20 mouse cellular contexts compared by ENCODE assay signal in genomic region chr14:30018846-30019245, GRCm38 (mm10). TPM values are rescaled to one million over a fixed set of nuclear protein-coding genes. Genes with fewer than 3 reads are reported as not detected.
A peak's percentile ranks its signal among the peaks of the same experiment; 100 is the strongest.
DNase-seq lines count a peak whose midpoint lies in the region; TF ChIP-seq lines count a peak whose summit lies in the region.
"Had no signal": no experiment of that assay in that cellular context is flagged by ENCODE, and none has a peak within 500 bp of the region (broad histone marks: within the 10 kb centered on the region; RNA-seq: fewer than 3 reads in every experiment).

No protein-coding gene starts in this region.

- no peak overlapping the region for H3K4me3 ChIP-seq in gastrocnemius, adult 2 months
- H3K4me3 ChIP-seq in brown adipose tissue, adult 24 weeks (ENCODE audit: insufficient read depth, low read depth, low read length) = no peak overlapping the region
- H3K4me3 ChIP-seq: embryonic facial prominence, embryonic 13.5 days; forebrain, embryonic 12.5 days; heart, embryonic 13.5 days had no signal

- peaks cover 31% of the 10 kb centered on the region for H3K4me1 ChIP-seq in brown adipose tissue, adult 24 weeks (ENCODE audit: control insufficient read depth, insufficient read depth, insufficient read length, low read length)
- H3K4me1 ChIP-seq: forebrain, embryonic 12.5 days; heart, embryonic 13.5 days had no signal

- TF ChIP-seq CTCF in gastrocnemius, adult 2 months (IDR thresholded peaks at IDR 0.05) = no peak

- H3K27ac ChIP-seq in gastrocnemius, adult 2 months = 0 out of 2 replicates have a peak overlapping the region, but pooled peaks have one; percentile 20
- H3K27ac ChIP-seq in brown adipose tissue, adult 24 weeks (replicated peaks; ENCODE audit: low read depth, low read length) = peak overlapping the region; percentile 41
- H3K27ac ChIP-seq: embryonic facial prominence, embryonic 13.5 days; forebrain, embryonic 12.5 days; heart, embryonic 13.5 days had no signal

- no peak for DNase-seq in gastrocnemius, adult 2 months
- DNase-seq in gastrocnemius, postnatal 25 days = no peak
- peak; percentile 65 to 77 for DNase-seq in kidney, adult 8-10 months
- no peak for DNase-seq in kidney, postnatal 14 days
- peak; percentile 54 to 58 for DNase-seq in kidney, postnatal 36 days
- DNase-seq in adrenal gland, postnatal 10 days = no peak
- DNase-seq: adrenal gland, adult 8-10 months; B cell, adult 2 months; cerebellum, adult 11-12 months; cerebellum, adult 9-10 months; cerebellum, postnatal 25 days; gastrocnemius, postnatal 36 days; heart, postnatal 36 days had no signal

- intact Hi-C loops in gastrocnemius, adult 2 months (cut with DNase I) = no loop called here

RNA-seq across cellular contexts. Expression of gene Chdh, which starts 10.0 kb away (rescaled TPM):
- total RNA-seq in gastrocnemius, adult 2 months (2021) = under 1 TPM; 0.10 to 0.11 TPM
- total RNA-seq in gastrocnemius, postnatal 25 days (2021) = 1 to 10 TPM in 1 of 2 experiments, under 1 TPM in 1; 0.18 to 1.3 TPM
- 26.0 and 28.5 TPM in 2 replicates for polyA plus RNA-seq in brown adipose tissue, adult 24 weeks (2012; ENCODE audit: insufficient read depth, insufficient read length, missing spikeins)
- 10 to 100 TPM; 16.1 to 26.4 TPM for total RNA-seq in adrenal gland, postnatal 10 days (2021)
- polyA plus RNA-seq: G1E; heart, postnatal 0 days; hindbrain, embryonic 11.5 days had no signal

RNA-seq across cellular contexts. Expression of gene Il17rb, which starts 10.2 kb away (rescaled TPM):
- not detected for total RNA-seq in gastrocnemius, adult 2 months (2021)
- under 1 TPM in 1 of 2 experiments, not detected in 1; 0.19 TPM for total RNA-seq in gastrocnemius, postnatal 25 days (2021)
- polyA plus RNA-seq in brown adipose tissue, adult 24 weeks (2012; ENCODE audit: insufficient read depth, insufficient read length, missing spikeins) = 1.1 and 1.8 TPM in 2 replicates
- 1 to 10 TPM; 2.1 to 3.0 TPM for total RNA-seq in adrenal gland, postnatal 10 days (2021)
- total RNA-seq: gastrocnemius, postnatal 36 days; heart, postnatal 36 days had no signal
- polyA plus RNA-seq: G1E had no signal

RNA-seq across cellular contexts. Expression of gene Actr8, which starts 40.7 kb away (rescaled TPM):
- 10 to 100 TPM; 30.3 to 40.0 TPM for total RNA-seq in gastrocnemius, adult 2 months (2021)
- 10 to 100 TPM; 28.1 to 29.8 TPM for total RNA-seq in gastrocnemius, postnatal 25 days (2021)
- polyA plus RNA-seq in brown adipose tissue, adult 24 weeks (2012; ENCODE audit: insufficient read depth, insufficient read length, missing spikeins) = 22.8 and 29.2 TPM in 2 replicates
- total RNA-seq in adrenal gland, postnatal 10 days (2021) = 10 to 100 TPM; 44.8 to 56.5 TPM

RNA-seq across cellular contexts. Expression of gene Selenok, which starts 50.7 kb away (rescaled TPM):
- 10 to 100 TPM; 73.5 to 91.1 TPM for total RNA-seq in gastrocnemius, adult 2 months (2021)
- total RNA-seq in gastrocnemius, postnatal 25 days (2021) = 10 to 100 TPM; 61.2 to 65.4 TPM
- polyA plus RNA-seq in brown adipose tissue, adult 24 weeks (2012; ENCODE audit: insufficient read depth, insufficient read length, missing spikeins) = 242 and 250 TPM in 2 replicates
- total RNA-seq in adrenal gland, postnatal 10 days (2021) = 10 to 100 TPM; 67.8 to 89.2 TPM

Comparison
In these comparisons a context has a peak if more than half of its experiments do, and no peak if none do; other contexts are left out.
1. DNase-seq: peak in kidney, adult 8-10 months (2 of 2) and kidney, postnatal 36 days (2 of 2); none in gastrocnemius, adult 2 months (single experiment), gastrocnemius, postnatal 25 days (single experiment), kidney, postnatal 14 days (single experiment) and adrenal gland, postnatal 10 days (single experiment).
2. RNA of gene Chdh, which starts 10.0 kb away (total RNA-seq): 16.1 to 26.4 TPM in adrenal gland, postnatal 10 days; 0.18 to 1.3 TPM in gastrocnemius, postnatal 25 days and 0.10 to 0.11 TPM in gastrocnemius, adult 2 months; every median in the first group is over 4 times any median in the second.